Comparison of ENCODE assay signal across 14 mouse cellular contexts in the genomic region with DNA sequence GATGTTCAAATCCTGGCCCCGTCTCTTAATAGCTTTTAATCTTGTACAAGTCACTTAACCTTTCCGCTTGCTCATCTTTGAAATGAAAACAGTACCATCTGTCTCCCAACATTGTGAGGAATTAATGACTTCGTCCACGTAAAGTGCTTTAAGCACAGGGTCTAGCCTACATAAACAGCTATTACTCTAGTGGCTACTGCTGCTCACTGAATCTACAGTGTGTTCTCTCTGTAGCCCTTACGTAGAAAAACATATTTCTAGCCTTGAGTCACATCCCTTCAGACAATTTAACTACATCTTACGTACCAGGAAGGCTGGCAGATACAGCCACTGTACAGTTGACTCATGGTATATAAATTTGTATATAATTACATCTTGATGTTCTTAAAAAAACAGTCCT. TPM values are rescaled to one million over a fixed set of nuclear protein-coding genes. Genes with fewer than 3 reads are reported as not detected.
DNase-seq lines count a peak whose midpoint lies in the region; ATAC-seq and TF ChIP-seq lines count a peak whose summit lies in the region.
"Had no signal": no experiment of that assay in that cellular context is flagged by ENCODE, and none has a peak within 500 bp of the region (broad histone marks: within the 10 kb centered on the region; RNA-seq: fewer than 3 reads in every experiment).

No protein-coding gene starts in this region.

- no peaks in the 10 kb centered on the region for H3K36me3 ChIP-seq in forebrain, postnatal 0 days (ENCODE audit: insufficient read depth)
- no peaks in the 10 kb centered on the region for H3K36me3 ChIP-seq in forebrain, embryonic 10.5 days (replicated peaks)
- H3K36me3 ChIP-seq in neural tube, embryonic 14.5 days (ENCODE audit: control insufficient read depth, insufficient read depth, low read length), result no peaks in the 10 kb centered on the region
- no peaks in the 10 kb centered on the region for H3K36me3 ChIP-seq in neural tube, embryonic 15.5 days
- no peaks in the 10 kb centered on the region for H3K36me3 ChIP-seq in intestine, postnatal 0 days (ENCODE audit: control insufficient read depth, insufficient read depth)
- H3K36me3 ChIP-seq: embryonic facial prominence, embryonic 10.5 days; heart, embryonic 13.5 days; hindbrain, embryonic 12.5 days had no signal

- H3K9me3 ChIP-seq in forebrain, postnatal 0 days (ENCODE audit: low read length), result no peaks in the 10 kb centered on the region
- H3K9me3 ChIP-seq in forebrain, embryonic 10.5 days, result no peaks in the 10 kb centered on the region
- no peaks in the 10 kb centered on the region for H3K9me3 ChIP-seq in neural tube, embryonic 14.5 days (ENCODE audit: control insufficient read depth, low read length)
- no peaks in the 10 kb centered on the region for H3K9me3 ChIP-seq in neural tube, embryonic 15.5 days (replicated peaks)
- no peaks in the 10 kb centered on the region for H3K9me3 ChIP-seq in intestine, postnatal 0 days (ENCODE audit: control insufficient read depth)
- H3K9me3 ChIP-seq: embryonic facial prominence, embryonic 10.5 days; heart, embryonic 13.5 days; hindbrain, embryonic 12.5 days had no signal

- no peak overlapping the region for H3K27ac ChIP-seq in forebrain, postnatal 0 days (ENCODE audit: low read depth, low read length)
- no peak overlapping the region for H3K27ac ChIP-seq in forebrain, embryonic 10.5 days
- H3K27ac ChIP-seq in neural tube, embryonic 14.5 days (ENCODE audit: low read depth, low read length), result no peak overlapping the region
- no peak overlapping the region for H3K27ac ChIP-seq in neural tube, embryonic 15.5 days (replicated peaks)
- peak overlapping the region; percentile 93 for H3K27ac ChIP-seq in embryonic fibroblast, embryonic 13.5 days (ENCODE audit: insufficient read depth, low read length)
- no peak overlapping the region for H3K27ac ChIP-seq in intestine, postnatal 0 days (ENCODE audit: low read depth, low read length)
- H3K27ac ChIP-seq: embryonic facial prominence, embryonic 10.5 days; heart, embryonic 13.5 days; hindbrain, embryonic 12.5 days; hindbrain, postnatal 0 days had no signal

- no peak for TF ChIP-seq CTCF in forebrain, postnatal 0 days (IDR thresholded peaks at IDR 0.05; ENCODE audit: low read depth)
- no peak for TF ChIP-seq CTCF in embryonic fibroblast, embryonic 13.5 days (IDR thresholded peaks at IDR 0.05; ENCODE audit: borderline replicate concordance, insufficient read depth, low read length)
- no peak for TF ChIP-seq CTCF in intestine, postnatal 0 days (IDR thresholded peaks at IDR 0.05; ENCODE audit: low read depth)

- no peak overlapping the region for H3K4me3 ChIP-seq in forebrain, postnatal 0 days (ENCODE audit: low read depth, low read length)
- no peak overlapping the region for H3K4me3 ChIP-seq in forebrain, embryonic 10.5 days
- H3K4me3 ChIP-seq in neural tube, embryonic 14.5 days (ENCODE audit: low read depth, low read length), result no peak overlapping the region
- no peak overlapping the region for H3K4me3 ChIP-seq in neural tube, embryonic 15.5 days (replicated peaks)
- H3K4me3 ChIP-seq in embryonic fibroblast, embryonic 13.5 days (ENCODE audit: insufficient read depth, low read length), result no peak overlapping the region
- H3K4me3 ChIP-seq in intestine, postnatal 0 days (ENCODE audit: low read depth, low read length), result no peak overlapping the region
- H3K4me3 ChIP-seq: embryonic facial prominence, embryonic 10.5 days; erythroblast, embryonic 14.5 days; heart, embryonic 13.5 days; hindbrain, embryonic 12.5 days had no signal

- H3K9ac ChIP-seq in forebrain, postnatal 0 days, result no peak overlapping the region
- H3K9ac ChIP-seq in neural tube, embryonic 14.5 days (replicated peaks; ENCODE audit: low read depth, low read length), result no peak overlapping the region
- H3K9ac ChIP-seq in neural tube, embryonic 15.5 days (replicated peaks), result no peak overlapping the region
- H3K9ac ChIP-seq in intestine, postnatal 0 days (ENCODE audit: low read depth, low read length), result no peak overlapping the region
- H3K9ac ChIP-seq: heart, embryonic 13.5 days; hindbrain, embryonic 12.5 days had no signal

- H3K27me3 ChIP-seq in forebrain, postnatal 0 days (ENCODE audit: insufficient read depth, low read length), result no peaks in the 10 kb centered on the region
- H3K27me3 ChIP-seq in forebrain, embryonic 10.5 days (ENCODE audit: poor library complexity, severe bottlenecking), result no peaks in the 10 kb centered on the region
- H3K27me3 ChIP-seq in neural tube, embryonic 14.5 days (ENCODE audit: control insufficient read depth, insufficient read depth, low read length), result no peaks in the 10 kb centered on the region
- 0 out of 2 replicates have a peak, but pooled peaks cover 2% of the 10 kb centered on the region for H3K27me3 ChIP-seq in neural tube, embryonic 15.5 days (replicated peaks)
- H3K27me3 ChIP-seq in intestine, postnatal 0 days (replicated peaks; ENCODE audit: control insufficient read depth, insufficient read depth, low read length), result no peaks in the 10 kb centered on the region
- H3K27me3 ChIP-seq: heart, embryonic 13.5 days; hindbrain, embryonic 12.5 days; Patski had no signal

- no peaks in the 10 kb centered on the region for H3K4me1 ChIP-seq in forebrain, postnatal 0 days (ENCODE audit: insufficient read depth)
- no peaks in the 10 kb centered on the region for H3K4me1 ChIP-seq in forebrain, embryonic 10.5 days
- H3K4me1 ChIP-seq in neural tube, embryonic 14.5 days (ENCODE audit: control insufficient read depth, insufficient read depth, low read length), result no peaks in the 10 kb centered on the region
- H3K4me1 ChIP-seq in neural tube, embryonic 15.5 days, result no peaks in the 10 kb centered on the region
- H3K4me1 ChIP-seq in embryonic fibroblast, embryonic 13.5 days (ENCODE audit: control insufficient read depth, insufficient read depth, low read length), result peaks cover 2% of the 10 kb centered on the region; the same call in 1 of the 2 replicates
- H3K4me1 ChIP-seq in intestine, postnatal 0 days (replicated peaks; ENCODE audit: control insufficient read depth, insufficient read depth, low read length), result no peaks in the 10 kb centered on the region
- H3K4me1 ChIP-seq: embryonic facial prominence, embryonic 10.5 days; hindbrain, embryonic 12.5 days had no signal

- peak; percentile 21; the same call in 1 of the 2 replicates for ATAC-seq in forebrain, postnatal 0 days
- ATAC-seq in neural tube, embryonic 14.5 days (ENCODE audit: low read depth), result 0 out of 2 replicates have a peak, but pooled peaks have one; percentile 16
- ATAC-seq in neural tube, embryonic 15.5 days (ENCODE audit: low FRiP score), result no peak; the same call in 1 of the 2 replicates
- no peak for ATAC-seq in intestine, postnatal 0 days

- H3K4me2 ChIP-seq in forebrain, postnatal 0 days (ENCODE audit: low read depth), result no peak overlapping the region
- no peak overlapping the region for H3K4me2 ChIP-seq in neural tube, embryonic 14.5 days (ENCODE audit: low read depth, low read length)
- H3K4me2 ChIP-seq in neural tube, embryonic 15.5 days, result no peak overlapping the region
- no peak overlapping the region for H3K4me2 ChIP-seq in intestine, postnatal 0 days (replicated peaks; ENCODE audit: low read depth)
- H3K4me2 ChIP-seq: heart, embryonic 13.5 days; hindbrain, embryonic 12.5 days had no signal

- WGBS in forebrain, postnatal 0 days, result 64% methylated on average over 6 of the region's 6 CpGs
- 87% methylated on average over 6 of the region's 6 CpGs for WGBS in forebrain, embryonic 10.5 days
- 48% methylated on average over 6 of the region's 6 CpGs for WGBS in neural tube, embryonic 14.5 days
- WGBS in neural tube, embryonic 15.5 days, result 57% methylated on average over 6 of the region's 6 CpGs
- WGBS in intestine, postnatal 0 days, result 70% methylated on average over 6 of the region's 6 CpGs

- 0 out of 2 replicates have a peak, but pooled peaks have one; percentile 18 for TF ChIP-seq POLR2A in embryonic fibroblast, embryonic 13.5 days (IDR thresholded peaks at IDR 0.05; ENCODE audit: low read depth, low read length)

- no peak for DNase-seq in forebrain, postnatal 0 days
- DNase-seq in forebrain, embryonic 10.5 days (ENCODE audit: extremely low spot score, low spot score), result no peak
- DNase-seq in NIH3T3 (ENCODE audit: low read depth), result peak; percentile 48
- DNase-seq in frontal cortex, adult 2 months (ENCODE audit: extremely low spot score in 1 of 2, low spot score in 1 of 2), result no peak

RNA-seq across cellular contexts. Expression of a gene that starts 25.3 kb away (rescaled TPM):
- total RNA-seq in forebrain, postnatal 0 days (2014; rRNA removed), result 47.0 and 47.6 TPM in 2 replicates
- 110 TPM in 2 replicates for polyA plus RNA-seq in forebrain, postnatal 0 days (2015; fragmentation: Nextera tagmentation; extraction: Ambion mirVana)
- 136 and 142 TPM in 2 replicates for polyA plus RNA-seq in forebrain, embryonic 10.5 days (2016; fragmentation: Nextera tagmentation; extraction: Ambion mirVana)
- 95.2 and 101 TPM in 2 replicates for polyA plus RNA-seq in neural tube, embryonic 14.5 days (2014; fragmentation: Nextera tagmentation; extraction: Ambion mirVana)
- 109 and 115 TPM in 2 replicates for polyA plus RNA-seq in neural tube, embryonic 15.5 days (2015; fragmentation: Nextera tagmentation; extraction: Ambion mirVana)
- 40.3 and 47.1 TPM in 2 replicates for polyA plus RNA-seq in embryonic fibroblast, embryonic 13.5 days (2011; ENCODE audit: insufficient read length, low read depth, missing spikeins)
- 42.4 and 42.8 TPM in 2 replicates for polyA plus RNA-seq in intestine, postnatal 0 days (2015; fragmentation: Nextera tagmentation; extraction: Ambion mirVana)
- polyA plus RNA-seq in frontal cortex, adult 2 months (2012; rRNA removed), result 58.2 and 64.8 TPM in 2 replicates

Comparison
In these comparisons a context has a peak if more than half of its experiments do, and no peak if none do; other contexts are left out.
1. ATAC-seq: peak in forebrain, postnatal 0 days (single experiment) and neural tube, embryonic 14.5 days (single experiment); none in neural tube, embryonic 15.5 days (single experiment) and intestine, postnatal 0 days (single experiment).